Mouse (Mus musculus): ENCODE data around the gene Calcoco2. TPM values are rescaled to one million over a fixed set of nuclear protein-coding genes. Genes with fewer than 3 reads are reported as not detected.

Gene Calcoco2
- 0.05 TPM in 1 of 2 replicates, not detected in the other for polyA plus RNA-seq (2012; rRNA removed)

DNA sequence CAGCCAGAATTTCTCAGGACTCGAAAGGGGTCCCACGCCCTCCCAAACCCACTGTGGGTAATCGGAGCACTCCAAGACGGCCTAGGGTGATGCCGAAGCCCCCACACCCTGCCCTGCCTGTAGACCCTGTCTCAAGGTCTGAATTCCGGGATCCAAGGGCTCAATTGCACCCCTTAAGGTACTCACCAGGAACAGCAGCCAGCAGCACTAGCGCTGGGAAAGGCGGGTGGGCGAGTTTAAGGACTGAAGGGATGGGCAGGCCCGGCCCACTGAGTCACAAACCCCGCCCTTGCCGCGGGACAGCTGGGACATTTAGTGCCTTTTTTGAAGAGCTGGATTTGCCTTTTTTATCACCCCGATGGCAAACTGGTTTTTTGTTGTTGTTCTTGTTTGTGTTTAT lies at the start of gene Calcoco2:
Gene Calcoco2 (minus strand): TSS at position 214 of the 400 bp plus-strand sequence.

DNA sequence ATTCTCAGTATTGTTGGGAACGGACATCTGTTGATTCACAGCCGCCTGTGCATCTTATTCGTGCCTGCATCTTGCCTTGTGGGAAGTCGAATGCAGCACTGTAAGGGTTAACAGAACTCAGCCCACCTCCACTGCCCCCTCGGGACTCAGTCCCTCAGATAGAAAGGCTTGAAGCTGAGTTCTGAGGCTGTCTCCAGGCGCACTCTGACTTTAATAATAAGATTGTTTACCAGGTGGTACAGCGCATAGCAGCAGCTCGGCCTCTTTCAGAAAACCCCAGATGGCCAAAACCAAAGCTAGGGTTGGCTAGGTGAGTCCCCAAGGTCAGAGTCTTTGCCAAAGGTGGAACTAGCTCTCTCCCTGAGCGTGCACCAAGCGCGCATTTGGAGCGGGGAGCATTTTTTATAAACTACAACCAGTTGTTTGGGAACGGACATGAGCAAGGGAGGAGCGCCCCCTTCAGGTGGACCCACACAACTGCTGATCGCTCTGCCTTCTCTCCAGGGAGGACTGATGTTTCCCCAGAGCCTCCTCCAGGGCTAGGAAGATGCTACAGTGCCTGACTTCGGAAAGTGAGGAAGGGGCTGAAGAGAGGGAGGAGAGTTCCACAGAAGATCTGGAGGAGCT lies 21.6 kb upstream of the Calcoco2 start, which contains the start of gene Ttll6:
Gene Ttll6 (plus strand): TSS at position 548 of the 627 bp plus-strand sequence.

DNA sequence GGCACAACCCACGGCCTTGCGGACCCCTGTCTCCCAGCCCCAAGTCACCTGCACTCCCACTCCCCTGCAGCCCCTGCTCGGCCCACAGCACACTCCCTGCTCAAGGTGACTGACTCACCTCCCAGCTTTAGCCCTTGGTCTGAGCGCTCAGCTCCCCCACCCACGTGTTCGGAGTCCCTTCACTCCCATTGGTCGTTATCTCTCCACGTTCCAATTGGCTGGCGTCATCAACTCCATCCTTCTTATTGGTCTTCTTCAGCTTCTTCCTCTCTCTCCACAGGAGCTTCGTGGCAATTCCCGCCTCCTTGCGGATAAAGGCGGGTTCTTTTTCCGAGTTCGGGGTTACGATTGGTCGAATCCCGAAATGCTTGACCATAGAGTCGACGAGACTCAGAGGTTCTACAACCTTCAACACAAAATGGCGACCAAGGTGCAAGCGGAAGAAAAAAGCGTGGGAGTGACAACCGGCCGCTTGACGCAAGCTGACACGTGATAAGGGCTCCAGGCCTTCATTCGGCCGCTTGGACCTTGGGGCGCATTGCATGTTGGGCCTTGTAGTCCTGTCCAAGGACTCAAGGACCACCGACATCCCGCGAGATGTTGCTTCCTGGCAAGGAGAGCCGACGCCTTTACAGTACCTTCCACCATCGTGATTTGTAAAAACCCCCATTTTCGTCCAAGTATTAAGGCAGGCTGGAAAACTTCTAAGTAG lies 36.1 kb downstream of the Calcoco2 start, which contains the start of gene Atp5g1:
Gene Atp5g1 (minus strand): TSS at position 162 of the 712 bp plus-strand sequence.

DNA sequence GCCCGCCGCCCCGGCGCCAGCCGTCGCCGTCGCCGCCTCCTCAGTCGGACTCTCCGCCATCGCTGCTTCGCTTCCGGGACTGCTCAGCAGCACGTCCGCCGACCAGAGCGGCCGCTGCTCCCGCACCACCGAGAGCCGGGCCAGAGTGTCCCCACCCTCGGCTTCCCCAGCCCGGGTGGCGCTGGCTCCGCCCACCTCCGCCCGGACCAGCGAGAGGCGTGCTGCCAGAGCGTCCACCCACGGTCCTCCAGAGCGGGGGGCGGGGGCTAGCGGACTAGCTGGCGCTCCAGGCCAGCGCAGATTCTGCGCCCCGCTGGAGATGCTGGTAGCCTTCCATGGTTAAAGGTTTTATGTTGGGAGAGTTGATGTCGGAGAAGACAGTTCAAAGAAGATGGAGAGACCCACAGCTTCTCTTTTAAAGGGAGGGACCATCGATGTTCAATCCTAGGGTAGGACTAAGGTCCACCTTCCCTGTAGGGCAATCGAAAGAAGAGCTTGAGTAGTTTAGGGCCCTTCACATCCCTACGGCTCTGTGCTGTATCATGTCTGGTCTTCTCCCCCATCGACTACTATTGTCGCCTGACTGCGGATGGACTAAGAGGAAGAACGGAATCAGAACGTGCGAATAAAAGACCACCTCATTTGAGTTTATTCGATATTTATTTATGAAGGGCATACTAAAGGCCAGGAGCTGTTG lies 46.4 kb downstream of the Calcoco2 start, which contains the start of gene Ube2z:
Gene Ube2z (minus strand): TSS at position 174 of the 697 bp plus-strand sequence.

Other genes with a start within 250 kb of the Calcoco2 start
- gene B4galnt2, start 197.1 kb downstream of the Calcoco2 start, polyA plus RNA-seq (2012; rRNA removed): not detected in 2 replicates
- 4.8 and 5.0 TPM in 2 replicates for gene Igf2bp1, start 106.0 kb downstream of the Calcoco2 start, polyA plus RNA-seq (2012; rRNA removed)
- gene Gip, start 87.4 kb downstream of the Calcoco2 start, polyA plus RNA-seq (2012; rRNA removed): not detected in 2 replicates
- gene Snf8, start 77.1 kb downstream of the Calcoco2 start, polyA plus RNA-seq (2012; rRNA removed): 64.0 and 67.4 TPM in 2 replicates
- 71.3 and 77.1 TPM in 2 replicates for gene Ube2z, start 46.6 kb downstream of the Calcoco2 start, polyA plus RNA-seq (2012; rRNA removed)
- gene Atp5g1, start 36.3 kb downstream of the Calcoco2 start, polyA plus RNA-seq (2012; rRNA removed): 413 and 429 TPM in 2 replicates
- 0.69 and 0.98 TPM in 2 replicates for gene Ttll6, start 21.8 kb upstream of the Calcoco2 start, polyA plus RNA-seq (2012; rRNA removed)
- 0.03 TPM in 1 of 2 replicates, not detected in the other for gene Hoxb13, start 82.4 kb upstream of the Calcoco2 start, polyA plus RNA-seq (2012; rRNA removed)
- gene Hoxb9, start 159.5 kb upstream of the Calcoco2 start, polyA plus RNA-seq (2012; rRNA removed): 0.03 TPM in 2 replicates
- gene Hoxb8, start 169.9 kb upstream of the Calcoco2 start, polyA plus RNA-seq (2012; rRNA removed): 0.06 TPM in 1 of 2 replicates, not detected in the other
- 0.17 TPM in 1 of 2 replicates, not detected in the other for gene Hoxb7, start 174.7 kb upstream of the Calcoco2 start, polyA plus RNA-seq (2012; rRNA removed)
- gene Hoxb6, start 180.5 kb upstream of the Calcoco2 start, polyA plus RNA-seq (2012; rRNA removed): 0.21 TPM in 1 of 2 replicates, not detected in the other
- 0.04 and 0.12 TPM in 2 replicates for gene Hoxb5, start 191.4 kb upstream of the Calcoco2 start, polyA plus RNA-seq (2012; rRNA removed)
- gene Hoxb4, start 206.3 kb upstream of the Calcoco2 start, polyA plus RNA-seq (2012; rRNA removed): 0.04 and 0.09 TPM in 2 replicates
- gene Hoxb3, start 211.4 kb upstream of the Calcoco2 start, polyA plus RNA-seq (2012; rRNA removed): 0.23 and 1.9 TPM in 2 replicates
- gene Hoxb2, start 238.6 kb upstream of the Calcoco2 start, polyA plus RNA-seq (2012; rRNA removed): 0.27 and 1.5 TPM in 2 replicates

Measured in central nervous system, embryonic 18 days (tissue).